Mouse (Mus musculus): ENCODE data around the gene Tmprss7.
A peak's percentile ranks its signal among the peaks of the same experiment; 100 is the strongest.

Tmprss7 gene

GRCm38 (mm10) chr16:45625342-45625741 lies 68.1 kb downstream of the Tmprss7 start:
- DNase-seq (ENCODE audit: low read depth) = peak; percentile 5

GRCm38 (mm10) chr16:45624791-45625190 lies 68.7 kb downstream of the Tmprss7 start:
- DNase-seq (ENCODE audit: low read depth) = peak; percentile 8

DNA sequence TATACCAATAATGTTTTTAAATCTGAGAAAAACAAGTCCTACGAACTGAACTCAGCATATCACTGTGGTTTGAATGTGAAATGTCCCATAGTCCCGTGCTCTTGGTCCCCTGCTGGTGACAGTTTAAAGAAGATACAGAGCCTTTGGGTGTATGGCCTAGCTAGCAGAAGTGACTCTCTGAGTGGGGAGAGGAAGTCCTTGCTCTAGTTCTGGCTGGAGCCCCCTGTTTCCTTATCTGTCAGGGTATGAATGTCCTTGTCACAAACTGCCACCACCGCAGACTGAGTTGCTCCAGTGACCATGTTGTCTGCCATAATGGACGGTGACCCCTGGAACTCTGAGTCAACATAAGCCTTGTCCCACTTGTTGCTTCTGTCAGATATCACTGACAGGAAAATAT lies 70.2 kb downstream of the Tmprss7 start:
- no peak for DNase-seq (ENCODE audit: low read depth)

DNA sequence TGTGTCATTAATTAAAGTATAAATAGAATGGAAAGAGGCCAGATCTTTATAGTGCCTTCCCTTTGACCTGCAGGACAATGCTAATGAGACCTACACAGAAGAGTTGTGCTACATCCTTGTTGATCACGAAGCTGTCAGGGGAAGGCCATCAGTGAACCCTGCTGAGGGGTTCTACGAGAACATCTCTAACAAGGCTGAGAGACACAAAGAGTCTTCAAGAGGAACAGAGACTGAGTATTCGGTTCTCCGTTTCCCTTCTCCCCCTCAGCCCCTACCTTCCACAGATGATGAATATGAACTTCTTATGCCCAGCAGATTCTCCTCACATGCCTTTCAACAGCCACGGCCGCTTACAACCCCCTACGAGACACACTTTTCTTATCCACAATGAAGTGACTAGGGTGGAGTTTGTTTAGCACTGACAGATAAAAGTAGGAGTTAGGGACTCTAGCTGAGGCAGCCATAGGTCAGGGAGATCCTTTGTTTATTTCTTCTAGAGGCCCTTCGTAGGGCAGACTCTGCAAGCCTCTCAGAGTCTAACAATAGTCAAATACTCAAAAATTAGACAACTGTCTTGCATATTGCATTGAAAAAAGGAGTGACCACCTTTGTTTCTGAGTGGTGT lies 73.6 kb downstream of the Tmprss7 start:
- DNase-seq (ENCODE audit: low read depth) = no peak

GRCm38 (mm10) chr16:45615944-45616343 lies 77.5 kb downstream of the Tmprss7 start:
- no peak for DNase-seq (ENCODE audit: low read depth)

- DNase-seq (ENCODE audit: low read depth) = no peak
These were observed 80.2 kb downstream of the Tmprss7 start for GRCm38 (mm10) chr16:45613247-45613646.

GRCm38 (mm10) chr16:45610267-45610666 lies 83.2 kb downstream of the Tmprss7 start, which contains the start of gene Gcsam:
Gene Gcsam, plus strand, starts transcription at chr16:45610380.
- no peak for DNase-seq (ENCODE audit: low read depth)

DNA sequence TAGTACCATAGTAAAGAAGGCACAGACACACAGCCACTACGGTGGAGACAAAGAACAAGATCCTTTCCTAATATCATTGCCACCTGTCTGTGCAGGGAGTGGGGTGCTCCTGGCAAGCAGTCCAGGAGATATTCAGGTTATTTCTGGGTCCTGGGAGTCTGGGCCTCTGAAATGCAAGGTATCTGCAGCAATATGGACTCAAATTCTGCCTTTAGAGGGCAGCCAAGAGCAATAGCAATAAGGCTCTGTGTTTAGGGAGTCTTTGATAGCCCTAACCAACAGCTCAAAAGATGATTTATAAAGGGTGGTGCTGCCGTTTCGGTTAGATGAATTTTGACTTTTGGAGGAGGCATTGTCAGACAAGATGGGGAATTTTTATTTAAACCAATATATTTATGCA lies 84.2 kb downstream of the Tmprss7 start:
- peak; percentile 51 for DNase-seq (ENCODE audit: low read depth)

DNA sequence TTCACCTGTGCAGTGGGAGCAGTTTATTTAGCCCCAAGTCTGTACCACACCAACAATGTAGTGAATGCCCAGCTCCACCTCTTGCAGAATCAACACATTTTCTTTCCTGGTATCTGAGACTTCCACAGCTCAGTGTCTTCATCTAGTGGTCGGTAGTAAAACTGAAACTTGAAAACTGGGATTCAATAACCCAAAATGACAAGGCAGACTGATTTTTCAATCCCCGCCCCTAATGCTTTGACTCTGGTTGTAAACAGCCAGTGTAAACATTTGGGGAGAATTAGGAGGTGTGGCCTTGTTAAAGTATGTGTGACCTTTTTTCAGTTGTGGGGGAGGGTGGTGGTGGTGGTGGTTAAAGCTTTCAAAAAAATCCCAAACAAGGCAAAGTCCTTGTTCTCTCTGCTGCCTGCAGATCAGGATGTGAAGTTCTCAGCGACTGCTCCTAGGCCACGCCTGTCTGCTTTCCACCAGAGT lies 84.9 kb downstream of the Tmprss7 start:
- DNase-seq (ENCODE audit: low read depth) = no peak

All from naive thymus-derived CD4-positive, alpha-beta T cell, adult 2 months (primary cell).